Mouse (Mus musculus): Measurements from ENCODE around the gene Nutf2-ps1. TPM values are rescaled to one million over a fixed set of nuclear protein-coding genes. Genes with fewer than 3 reads are reported as not detected.
A peak's percentile ranks its signal among the peaks of the same experiment; 100 is the strongest.

Nutf2-ps1 gene
- polyA plus RNA-seq, 1 experiment from 2014 or later = 397 TPM

GRCm38 (mm10) chr19:53560436-53560835 is 28.4 kb downstream of the Nutf2-ps1 start:
- no peak overlapping the region for H3K4me2 ChIP-seq (ENCODE audit: low read depth)
- WGBS = 74% methylated on average over 3 of the region's 3 CpGs

DNA sequence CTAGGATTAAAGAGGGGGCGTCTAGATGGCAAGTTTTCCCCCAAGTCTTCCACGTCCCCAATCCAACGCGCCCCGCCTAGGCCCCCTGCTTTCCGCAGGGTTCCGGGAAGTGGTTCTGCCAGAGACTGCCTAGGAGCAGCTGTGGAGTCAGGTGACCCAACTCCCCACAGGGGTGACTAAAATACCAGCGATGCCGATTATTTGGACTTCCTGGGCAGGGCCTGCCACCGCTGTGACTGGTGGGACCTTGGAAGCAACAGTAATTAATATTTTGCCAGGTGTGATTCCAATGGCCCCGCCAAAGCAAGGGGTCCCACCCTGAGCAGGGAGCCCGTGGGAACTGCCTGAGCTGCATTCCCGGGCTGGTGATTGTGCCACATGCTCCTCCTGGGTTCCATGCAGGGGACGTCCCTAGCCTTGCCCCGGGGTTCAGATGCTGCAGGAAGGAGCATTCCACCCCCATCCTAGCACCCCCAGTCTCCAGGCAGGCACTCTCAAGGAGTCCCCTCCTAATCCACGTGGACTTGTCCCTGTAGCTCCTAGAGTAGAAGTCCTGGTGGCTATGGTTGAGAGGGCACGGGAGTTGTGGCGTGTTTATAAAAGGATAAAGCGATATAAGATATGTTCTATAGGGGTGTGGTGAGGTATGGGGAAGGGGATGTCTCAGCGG is 31.5 kb downstream of the Nutf2-ps1 start:
- WGBS = 30% methylated on average over 20 of the region's 20 CpGs
- Histone ChIP-seq H3K27ac (ENCODE audit: low read depth, low read length) (no peak overlapping the region), H3K4me3 (ENCODE audit: low read depth, low read length) (no peak overlapping the region), H3K9ac (ENCODE audit: low read length) (no peak overlapping the region), H3K36me3 (ENCODE audit: control insufficient read depth, insufficient read depth, low read length) (no peaks in the 10 kb centered on the region), H3K9me3 (ENCODE audit: control insufficient read depth, low read length) (no peaks in the 10 kb centered on the region), H3K4me1 (ENCODE audit: control insufficient read depth, insufficient read depth, low read length) (no peaks in the 10 kb centered on the region), H3K4me2 (ENCODE audit: low read depth) (peak overlapping the region; percentile 25; the same call in 1 of the 2 replicates), H3K27me3 (ENCODE audit: control insufficient read depth, insufficient read depth, low read length) (no peaks in the 10 kb centered on the region)
- DNase-seq (ENCODE audit: low spot score) = peak; percentile 28
- no peak for ATAC-seq (ENCODE audit: insufficient read depth, low FRiP score, low TSS enrichment)

More at GRCm38 (mm10) chr19:53560436-53560835, 28.4 kb downstream of the Nutf2-ps1 start:
- no peak overlapping the region for H3K27ac ChIP-seq (ENCODE audit: low read depth, low read length)
- no peaks in the 10 kb centered on the region for H3K36me3 ChIP-seq (ENCODE audit: control insufficient read depth, insufficient read depth, low read length)
- no peaks in the 10 kb centered on the region for H3K4me1 ChIP-seq (ENCODE audit: control insufficient read depth, insufficient read depth, low read length)
- no peak overlapping the region for H3K4me3 ChIP-seq (ENCODE audit: low read depth, low read length)
- H3K9ac ChIP-seq (ENCODE audit: low read length) = no peak overlapping the region
- DNase-seq (ENCODE audit: low spot score) = no peak
- no peaks in the 10 kb centered on the region for H3K27me3 ChIP-seq (ENCODE audit: control insufficient read depth, insufficient read depth, low read length)
- ATAC-seq (ENCODE audit: insufficient read depth, low FRiP score, low TSS enrichment) = no peak
- H3K9me3 ChIP-seq (ENCODE audit: control insufficient read depth, low read length) = no peaks in the 10 kb centered on the region

DNA sequence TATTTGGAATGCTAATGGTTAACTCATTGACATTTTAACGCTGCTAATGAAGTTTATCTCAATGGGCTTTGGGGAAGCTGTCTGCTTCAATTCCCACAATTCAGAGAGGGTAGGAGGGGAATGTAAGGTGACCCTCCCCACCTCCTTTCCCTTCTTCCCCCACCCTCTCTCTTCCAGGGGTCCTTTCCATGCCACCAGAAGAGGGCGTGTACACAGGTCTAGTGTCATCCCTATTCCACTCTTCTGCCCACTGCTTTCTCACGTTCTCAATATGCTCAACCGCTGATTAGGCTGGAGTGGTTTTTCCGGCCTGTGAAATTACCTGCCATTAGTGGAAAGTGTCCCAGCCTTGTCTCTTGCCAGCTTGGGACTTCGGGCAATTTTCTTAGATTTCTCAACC is 32.0 kb downstream of the Nutf2-ps1 start:
- no peaks in the 10 kb centered on the region for H3K9me3 ChIP-seq (ENCODE audit: control insufficient read depth, low read length)
- ATAC-seq (ENCODE audit: insufficient read depth, low FRiP score, low TSS enrichment) = no peak
- H3K36me3 ChIP-seq (ENCODE audit: control insufficient read depth, insufficient read depth, low read length) = no peaks in the 10 kb centered on the region
- no peak for DNase-seq (ENCODE audit: low spot score)
- H3K27me3 ChIP-seq (ENCODE audit: control insufficient read depth, insufficient read depth, low read length) = no peaks in the 10 kb centered on the region
- no peak overlapping the region for H3K4me3 ChIP-seq (ENCODE audit: low read depth, low read length)
- no peaks in the 10 kb centered on the region for H3K4me1 ChIP-seq (ENCODE audit: control insufficient read depth, insufficient read depth, low read length)
- H3K27ac ChIP-seq (ENCODE audit: low read depth, low read length) = no peak overlapping the region
- 32% methylated on average over 6 of the region's 6 CpGs for WGBS
- no peak overlapping the region; the same call in 1 of the 2 replicates for H3K4me2 ChIP-seq (ENCODE audit: low read depth)
- H3K9ac ChIP-seq (ENCODE audit: low read length) = no peak overlapping the region

DNA sequence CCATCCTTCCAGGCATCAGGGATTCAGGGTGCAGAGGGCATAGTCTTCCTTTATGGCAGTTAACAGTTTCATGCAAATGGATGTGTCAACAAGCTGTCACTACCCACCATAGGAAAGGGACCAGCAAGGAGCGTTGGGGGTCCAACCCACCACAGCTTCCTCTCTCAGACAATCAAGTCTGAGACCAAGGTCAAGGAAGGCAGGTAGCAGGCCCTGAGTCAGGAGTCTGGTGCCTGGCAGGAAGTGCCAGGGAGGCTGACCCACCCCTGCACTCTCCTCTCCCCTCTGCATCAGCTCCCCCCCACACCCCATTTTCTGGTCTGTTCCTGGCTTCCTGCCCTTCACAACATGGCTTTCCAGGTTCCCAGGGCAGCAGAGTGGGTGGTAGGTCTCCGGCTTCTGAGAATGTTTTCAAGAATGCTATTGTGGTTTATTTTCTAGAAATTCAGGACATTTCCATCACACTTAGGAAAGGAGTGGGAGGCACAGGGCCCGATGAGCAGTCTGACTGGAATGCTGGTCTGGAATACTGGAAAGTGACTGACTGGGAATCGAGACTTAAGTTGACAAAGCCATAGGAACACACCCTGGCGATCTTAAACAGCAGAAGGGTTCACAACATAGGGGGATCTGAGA is 33.8 kb downstream of the Nutf2-ps1 start:
- 82% methylated on average over 5 of the region's 5 CpGs for WGBS

DNA sequence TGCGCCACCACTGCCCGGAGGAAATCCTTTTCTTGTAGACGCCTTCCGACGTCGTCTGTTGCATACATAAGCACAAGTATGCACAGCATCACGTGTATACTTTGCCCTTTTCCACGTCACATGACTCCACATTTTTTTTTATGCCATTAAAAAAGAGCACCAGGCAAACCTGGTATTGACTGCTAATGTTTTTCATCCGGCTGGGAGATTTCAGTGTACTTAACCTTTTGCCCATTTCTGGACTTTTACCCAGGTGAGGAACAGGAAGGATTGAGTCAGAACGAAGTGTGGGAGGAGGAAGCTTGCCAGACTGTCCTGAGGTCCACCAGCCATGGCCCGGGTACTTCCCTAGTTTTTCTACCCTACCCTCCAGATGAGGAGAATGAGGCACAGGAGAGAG is 34.5 kb downstream of the Nutf2-ps1 start:
- no peak for ATAC-seq (ENCODE audit: insufficient read depth, low FRiP score, low TSS enrichment)
- Histone ChIP-seq H3K27ac (ENCODE audit: low read depth, low read length) (no peak overlapping the region), H3K4me1 (ENCODE audit: control insufficient read depth, insufficient read depth, low read length) (no peaks in the 10 kb centered on the region), H3K4me3 (ENCODE audit: low read depth, low read length) (no peak overlapping the region), H3K27me3 (ENCODE audit: control insufficient read depth, insufficient read depth, low read length) (no peaks in the 10 kb centered on the region), H3K9ac (ENCODE audit: low read length) (no peak overlapping the region), H3K9me3 (ENCODE audit: control insufficient read depth, low read length) (no peaks in the 10 kb centered on the region), H3K36me3 (ENCODE audit: control insufficient read depth, insufficient read depth, low read length) (no peaks in the 10 kb centered on the region), H3K4me2 (ENCODE audit: low read depth) (no peak overlapping the region)
- WGBS = 85% methylated on average over 11 of the region's 11 CpGs
- DNase-seq (ENCODE audit: low spot score) = no peak

More for the DNA sequence above, 33.8 kb downstream of the Nutf2-ps1 start:
- H3K27me3 ChIP-seq (ENCODE audit: control insufficient read depth, insufficient read depth, low read length) = no peaks in the 10 kb centered on the region
- H3K4me2 ChIP-seq (ENCODE audit: low read depth) = no peak overlapping the region
- no peak overlapping the region for H3K27ac ChIP-seq (ENCODE audit: low read depth, low read length)
- no peak overlapping the region for H3K4me3 ChIP-seq (ENCODE audit: low read depth, low read length)
- no peaks in the 10 kb centered on the region for H3K9me3 ChIP-seq (ENCODE audit: control insufficient read depth, low read length)
- H3K9ac ChIP-seq (ENCODE audit: low read length) = no peak overlapping the region
- ATAC-seq (ENCODE audit: insufficient read depth, low FRiP score, low TSS enrichment) (no peak), DNase-seq (ENCODE audit: low spot score) (no peak)
- H3K4me1 ChIP-seq (ENCODE audit: control insufficient read depth, insufficient read depth, low read length) = no peaks in the 10 kb centered on the region
- H3K36me3 ChIP-seq (ENCODE audit: control insufficient read depth, insufficient read depth, low read length) = no peaks in the 10 kb centered on the region

DNA sequence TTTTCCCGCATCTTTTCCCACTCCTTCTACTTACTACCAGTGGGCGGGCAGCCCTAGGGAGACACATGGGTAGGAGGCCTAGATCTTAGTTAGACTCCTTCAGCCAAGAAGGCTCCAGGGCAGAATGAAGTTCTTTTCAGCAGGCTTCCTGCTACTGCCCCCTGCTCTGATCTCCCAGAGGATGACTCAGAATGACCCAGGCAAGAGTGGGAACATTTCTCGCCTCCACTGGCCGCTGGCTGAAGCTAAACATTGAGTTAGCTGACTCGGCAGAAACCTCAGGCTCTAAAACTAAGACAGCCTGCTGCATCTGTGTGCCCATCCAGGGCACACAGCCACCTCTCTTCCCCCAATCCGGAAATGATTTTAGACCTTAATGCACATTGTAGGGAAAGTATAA is 36.1 kb downstream of the Nutf2-ps1 start:
- no peak overlapping the region for H3K4me2 ChIP-seq (ENCODE audit: low read depth)
- 56% methylated on average over 6 of the region's 6 CpGs for WGBS
- H3K4me3 ChIP-seq (ENCODE audit: low read depth, low read length) = no peak overlapping the region
- no peak overlapping the region for H3K27ac ChIP-seq (ENCODE audit: low read depth, low read length)
- no peak for DNase-seq (ENCODE audit: low spot score)
- ATAC-seq (ENCODE audit: insufficient read depth, low FRiP score, low TSS enrichment) = no peak
- no peaks in the 10 kb centered on the region for H3K36me3 ChIP-seq (ENCODE audit: control insufficient read depth, insufficient read depth, low read length)
- H3K4me1 ChIP-seq (ENCODE audit: control insufficient read depth, insufficient read depth, low read length) = no peaks in the 10 kb centered on the region
- H3K9ac ChIP-seq (ENCODE audit: low read length) = no peak overlapping the region
- H3K27me3 ChIP-seq (ENCODE audit: control insufficient read depth, insufficient read depth, low read length) = no peaks in the 10 kb centered on the region
- H3K9me3 ChIP-seq (ENCODE audit: control insufficient read depth, low read length) = no peaks in the 10 kb centered on the region

- H3K9me3 ChIP-seq (ENCODE audit: control insufficient read depth, low read length) = no peaks in the 10 kb centered on the region
- ATAC-seq (ENCODE audit: insufficient read depth, low FRiP score, low TSS enrichment) (no peak), DNase-seq (ENCODE audit: low spot score) (no peak)
- no peak overlapping the region for H3K9ac ChIP-seq (ENCODE audit: low read length)
- no peak overlapping the region for H3K4me2 ChIP-seq (ENCODE audit: low read depth)
- peaks cover 3% of the 10 kb centered on the region; the same call in 1 of the 2 replicates for H3K4me1 ChIP-seq (ENCODE audit: control insufficient read depth, insufficient read depth, low read length)
- no peaks in the 10 kb centered on the region for H3K36me3 ChIP-seq (ENCODE audit: control insufficient read depth, insufficient read depth, low read length)
- WGBS = 29% methylated on average over 10 of the region's 10 CpGs
- no peaks in the 10 kb centered on the region for H3K27me3 ChIP-seq (ENCODE audit: control insufficient read depth, insufficient read depth, low read length)
- no peak overlapping the region for H3K27ac ChIP-seq (ENCODE audit: low read depth, low read length)
- H3K4me3 ChIP-seq (ENCODE audit: low read depth, low read length) = no peak overlapping the region
These were observed 36.6 kb downstream of the Nutf2-ps1 start for GRCm38 (mm10) chr19:53552216-53552786.

DNA sequence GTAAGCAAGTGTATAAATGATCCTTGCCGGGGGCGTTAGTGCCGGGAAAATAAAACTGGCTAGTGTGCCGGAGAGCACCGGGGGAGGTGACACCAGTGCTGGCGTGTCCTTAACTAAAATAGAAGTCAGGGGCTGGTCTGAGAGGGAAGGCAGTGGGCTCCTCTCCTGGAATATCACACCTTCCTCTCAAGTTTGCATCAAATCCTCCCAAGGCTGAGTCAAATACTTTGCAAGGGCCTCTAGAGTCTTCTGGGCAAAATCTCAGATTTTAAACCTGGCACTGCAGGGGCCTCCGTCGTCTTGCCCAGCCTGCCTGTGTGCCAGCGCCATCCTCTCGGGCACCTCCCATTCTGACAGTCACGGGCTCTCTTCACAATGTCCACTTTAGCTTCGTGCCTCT is 37.9 kb downstream of the Nutf2-ps1 start:
- DNase-seq (ENCODE audit: low spot score) (no peak), ATAC-seq (ENCODE audit: insufficient read depth, low FRiP score, low TSS enrichment) (no peak)
- H3K4me3 ChIP-seq (ENCODE audit: low read depth, low read length) = no peak overlapping the region
- H3K9ac ChIP-seq (ENCODE audit: low read length) = no peak overlapping the region
- no peak overlapping the region for H3K27ac ChIP-seq (ENCODE audit: low read depth, low read length)
- no peaks in the 10 kb centered on the region for H3K27me3 ChIP-seq (ENCODE audit: control insufficient read depth, insufficient read depth, low read length)
- no peaks in the 10 kb centered on the region for H3K36me3 ChIP-seq (ENCODE audit: control insufficient read depth, insufficient read depth, low read length)
- WGBS = 86% methylated on average over 12 of the region's 12 CpGs
- peaks cover 4% of the 10 kb centered on the region; the same call in 1 of the 2 replicates for H3K4me1 ChIP-seq (ENCODE audit: control insufficient read depth, insufficient read depth, low read length)
- H3K9me3 ChIP-seq (ENCODE audit: control insufficient read depth, low read length) = no peaks in the 10 kb centered on the region
- no peak overlapping the region for H3K4me2 ChIP-seq (ENCODE audit: low read depth)

DNA sequence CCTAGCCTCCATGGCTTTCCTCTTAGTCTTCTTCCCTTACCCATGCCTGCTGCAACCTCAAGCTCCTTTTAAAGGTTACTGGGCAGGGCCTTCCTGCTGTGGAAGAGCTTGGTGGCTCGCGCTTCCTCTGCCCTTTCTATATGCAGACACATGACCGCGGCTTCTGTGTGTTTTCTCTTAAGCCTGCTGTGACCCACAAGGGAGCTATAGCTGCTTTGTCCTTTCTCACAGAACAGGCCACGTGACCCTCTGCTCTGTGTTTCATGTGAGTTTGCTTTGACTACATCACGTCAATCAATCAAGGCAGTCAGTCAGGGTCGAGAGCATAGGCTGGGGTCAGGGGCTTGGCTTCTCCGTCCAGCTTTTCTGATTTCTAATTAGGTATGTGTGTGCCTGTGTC is 41.3 kb downstream of the Nutf2-ps1 start:
- DNase-seq (ENCODE audit: low spot score) (peak; percentile 48), ATAC-seq (ENCODE audit: insufficient read depth, low FRiP score, low TSS enrichment) (no peak)
- Histone ChIP-seq H3K9me3 (ENCODE audit: control insufficient read depth, low read length) (no peaks in the 10 kb centered on the region), H3K4me1 (ENCODE audit: control insufficient read depth, insufficient read depth, low read length) (peaks cover 4% of the 10 kb centered on the region; the same call in 1 of the 2 replicates), H3K4me2 (ENCODE audit: low read depth) (no peak overlapping the region), H3K27ac (ENCODE audit: low read depth, low read length) (no peak overlapping the region), H3K4me3 (ENCODE audit: low read depth, low read length) (no peak overlapping the region), H3K27me3 (ENCODE audit: control insufficient read depth, insufficient read depth, low read length) (no peaks in the 10 kb centered on the region), H3K36me3 (ENCODE audit: control insufficient read depth, insufficient read depth, low read length) (no peaks in the 10 kb centered on the region), H3K9ac (ENCODE audit: low read length) (no peak overlapping the region)
- WGBS = 29% methylated on average over 8 of the region's 8 CpGs
